Mouse (Mus musculus): ENCODE data around the gene Mrpl19.

GRCm38 (mm10) chr6:81987580-81987979 is 21.8 kb upstream of the Mrpl19 start:
- TF ChIP-seq POLR2A (IDR thresholded peaks at IDR 0.05; ENCODE audit: control insufficient read depth, extremely low read depth, insufficient read depth, low read length, poor library complexity) (no peak), CTCF (IDR thresholded peaks at IDR 0.05; ENCODE audit: borderline replicate concordance, control insufficient read depth, extremely low read depth, insufficient read depth, low read length, poor library complexity) (no peak)
